Mouse (Mus musculus) forebrain, embryonic 12.5 days (tissue): ENCODE measurements around the gene Spcs2. TPM values are rescaled to one million over a fixed set of nuclear protein-coding genes. Genes with fewer than 3 reads are reported as not detected.
A peak's percentile ranks its signal among the peaks of the same experiment; 100 is the strongest.

ENCODE experiments used
- ATAC-seq: fragments of 200-750 bp; cut with Nextera tagmentation; 2 replicates; pipeline ENCODE4 v1.8.0; 2017; ENCODE audit warnings: moderate TSS enrichment; ENCODE audit not compliant: low FRiP score
- H3K27ac ChIP-seq: fragments of 300-500 bp; sonication (generic); 2 replicates; pipeline ENCODE4 v1.5.1; 2016; ENCODE audit warnings: mild to moderate bottlenecking
- H3K27me3 ChIP-seq: fragments of 300-500 bp; sonication (generic); 2 replicates; pipeline ENCODE4 v1.6.1; 2016; ENCODE audit warnings: mild to moderate bottlenecking
- H3K36me3 ChIP-seq: fragments of 300-500 bp; sonication (generic); replicated peaks from 2 replicates; pipeline ENCODE4 v1.6.1; 2016; ENCODE audit warnings: mild to moderate bottlenecking
- H3K4me1 ChIP-seq: fragments of 300-500 bp; sonication (generic); 2 replicates; pipeline ENCODE4 v1.6.1; 2016
- H3K4me2 ChIP-seq: fragments of 300-500 bp; sonication (generic); 2 replicates; pipeline ENCODE4 v1.6.1; 2016; ENCODE audit warnings: mild to moderate bottlenecking, moderate library complexity
- H3K4me3 ChIP-seq: fragments of 300-500 bp; sonication (generic); replicated peaks from 2 replicates; pipeline ENCODE4 v1.5.1; 2016; ENCODE audit warnings: mild to moderate bottlenecking
- H3K9ac ChIP-seq: fragments of 300-500 bp; sonication (generic); 2 replicates; pipeline ENCODE4 v1.6.1; 2016; ENCODE audit warnings: mild to moderate bottlenecking
- H3K9me3 ChIP-seq: fragments of 300-500 bp; sonication (generic); 2 replicates; pipeline ENCODE4 v1.6.1; 2016
- WGBS: fragments of 180-500 bp; shearing (Covaris S2); methylation state at CpG from one replicate; pipeline ENCODE4 v1.1.7; 2016; 5-methylcytosine and 5-hydroxymethylcytosine counted together
- polyA plus RNA-seq: library from polyadenylated mRNA; unstranded; fragments of >200 nt; fragmentation: Nextera tagmentation; extraction: Ambion mirVana; gene quantifications from 2 replicates; pipeline ENCODE4 v1.2.1, GENCODE M21; 2016

Gene Spcs2
- 340 and 347 TPM in 2 replicates for polyA plus RNA-seq

DNA sequence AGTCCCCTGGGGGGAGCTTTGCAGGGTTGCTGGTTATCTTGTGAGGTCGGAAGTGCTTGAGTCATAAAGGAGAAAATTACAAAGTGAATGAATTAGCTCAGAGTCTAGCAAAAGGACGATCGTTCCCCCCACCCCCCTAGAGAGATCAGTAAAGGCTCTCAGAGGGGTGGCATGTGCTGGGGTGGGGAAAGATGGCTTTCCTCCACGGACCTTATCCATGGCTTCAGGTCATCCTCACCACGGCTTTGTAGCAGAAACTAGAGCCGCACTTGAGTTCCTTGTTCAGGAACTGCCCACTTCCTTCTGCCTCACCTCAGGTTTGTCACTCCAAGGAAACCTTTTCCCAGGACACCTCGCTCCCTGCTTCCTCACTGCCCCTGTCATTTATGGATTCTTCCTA is at the start of gene Spcs2:
Gene Spcs2, minus strand, starts transcription at position 101 of the 400 bp plus-strand sequence.
- H3K27ac ChIP-seq = 0 out of 2 replicates have a peak within 1 kb of the TSS, but pooled peaks have one; percentile 3
- WGBS = 67% methylated on average over 7 of the region's 7 CpGs
- no peaks in the 10 kb centered on the region for H3K36me3 ChIP-seq
- no peak within 1 kb of the TSS for H3K9ac ChIP-seq
- no peak within 1 kb of the TSS for H3K4me3 ChIP-seq
- no peak for ATAC-seq
- H3K9me3 ChIP-seq = no peaks in the 10 kb centered on the region
- H3K4me1 ChIP-seq = peaks cover 22% of the 10 kb centered on the region
- H3K4me2 ChIP-seq = no peak within 1 kb of the TSS
- no peaks in the 10 kb centered on the region for H3K27me3 ChIP-seq

DNA sequence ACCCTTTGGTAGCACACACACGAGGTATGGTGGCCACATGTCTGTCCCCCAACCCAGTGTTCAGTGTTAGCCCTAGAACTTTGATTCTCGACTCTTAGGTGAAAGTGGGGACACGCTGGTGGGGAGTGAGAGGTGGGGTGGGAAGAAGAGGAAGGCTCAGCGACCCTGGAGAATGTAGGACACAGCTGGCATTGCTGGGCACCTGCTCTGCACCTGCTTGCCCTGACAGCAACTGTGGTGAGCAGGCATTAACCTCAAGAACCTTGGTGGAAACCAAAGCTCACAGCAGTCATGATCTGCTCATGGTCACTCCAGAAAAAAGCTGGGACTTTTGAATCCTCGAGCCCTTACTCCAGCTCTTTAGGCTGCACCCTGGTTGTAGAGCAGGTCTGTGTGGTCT is 47.8 kb upstream of the Spcs2 start:
- no peak for ATAC-seq
- Histone ChIP-seq H3K4me3 (no peak overlapping the region), H3K4me1 (no peaks in the 10 kb centered on the region), H3K27ac (no peak overlapping the region), H3K36me3 (no peaks in the 10 kb centered on the region), H3K9me3 (no peaks in the 10 kb centered on the region), H3K4me2 (no peak overlapping the region), H3K9ac (no peak overlapping the region), H3K27me3 (peaks cover 4% of the 10 kb centered on the region; the same call in 1 of the 2 replicates)
- 84% methylated on average over 5 of the region's 5 CpGs for WGBS

DNA sequence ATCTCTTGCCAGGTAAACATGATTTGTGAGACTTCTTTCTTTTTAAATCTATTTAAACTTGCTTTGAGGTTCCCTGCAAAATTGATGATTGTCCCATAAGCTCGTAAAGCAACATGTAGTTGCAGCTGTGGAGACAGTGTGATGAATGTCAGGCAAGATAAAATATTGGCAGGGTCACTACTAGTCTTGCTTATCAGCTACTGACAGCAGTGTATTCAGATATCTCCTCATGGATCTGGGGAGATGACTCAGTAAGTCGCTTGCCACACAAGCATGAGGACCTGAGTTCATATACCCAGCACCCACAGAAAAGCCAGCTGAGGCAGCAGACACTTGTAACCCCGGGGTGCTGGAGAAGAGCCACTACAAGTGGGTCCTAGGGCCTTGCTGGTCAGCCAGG is 44.2 kb upstream of the Spcs2 start:
- no peaks in the 10 kb centered on the region for H3K27me3 ChIP-seq
- H3K9ac ChIP-seq = no peak overlapping the region
- H3K4me1 ChIP-seq = peaks cover 5% of the 10 kb centered on the region; the same call in 1 of the 2 replicates
- no peak overlapping the region for H3K27ac ChIP-seq
- no peaks in the 10 kb centered on the region for H3K36me3 ChIP-seq
- H3K4me3 ChIP-seq = no peak overlapping the region
- ATAC-seq = no peak
- 83% methylated on average over 3 of the region's 3 CpGs for WGBS
- H3K4me2 ChIP-seq = no peak overlapping the region
- no peaks in the 10 kb centered on the region for H3K9me3 ChIP-seq

DNA sequence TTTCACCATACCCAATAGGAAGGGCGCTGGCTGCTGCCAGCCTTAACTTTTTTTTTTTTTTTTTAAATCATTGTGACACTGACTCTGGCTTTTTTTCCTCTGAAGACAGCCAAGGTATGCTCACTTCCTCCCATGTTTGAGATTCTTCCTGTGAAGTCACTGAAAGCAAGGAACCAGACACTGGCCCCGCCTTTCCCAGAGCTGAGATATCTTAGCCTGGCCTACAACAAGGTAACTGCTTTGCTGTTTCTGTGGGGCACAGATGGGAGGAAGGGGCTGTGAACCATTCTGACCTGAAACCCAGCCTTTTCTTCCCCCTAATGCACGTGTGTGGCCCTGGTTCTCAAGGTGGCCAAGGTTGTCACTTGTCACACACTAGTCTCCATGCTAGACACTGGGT is 43.1 kb upstream of the Spcs2 start:
- Histone ChIP-seq H3K27ac (no peak overlapping the region), H3K4me2 (no peak overlapping the region), H3K4me3 (no peak overlapping the region), H3K9me3 (no peaks in the 10 kb centered on the region), H3K4me1 (peaks cover 5% of the 10 kb centered on the region; the same call in 1 of the 2 replicates), H3K27me3 (no peaks in the 10 kb centered on the region), H3K9ac (no peak overlapping the region), H3K36me3 (no peaks in the 10 kb centered on the region)
- no peak for ATAC-seq
- 85% methylated on average over 3 of the region's 3 CpGs for WGBS

DNA sequence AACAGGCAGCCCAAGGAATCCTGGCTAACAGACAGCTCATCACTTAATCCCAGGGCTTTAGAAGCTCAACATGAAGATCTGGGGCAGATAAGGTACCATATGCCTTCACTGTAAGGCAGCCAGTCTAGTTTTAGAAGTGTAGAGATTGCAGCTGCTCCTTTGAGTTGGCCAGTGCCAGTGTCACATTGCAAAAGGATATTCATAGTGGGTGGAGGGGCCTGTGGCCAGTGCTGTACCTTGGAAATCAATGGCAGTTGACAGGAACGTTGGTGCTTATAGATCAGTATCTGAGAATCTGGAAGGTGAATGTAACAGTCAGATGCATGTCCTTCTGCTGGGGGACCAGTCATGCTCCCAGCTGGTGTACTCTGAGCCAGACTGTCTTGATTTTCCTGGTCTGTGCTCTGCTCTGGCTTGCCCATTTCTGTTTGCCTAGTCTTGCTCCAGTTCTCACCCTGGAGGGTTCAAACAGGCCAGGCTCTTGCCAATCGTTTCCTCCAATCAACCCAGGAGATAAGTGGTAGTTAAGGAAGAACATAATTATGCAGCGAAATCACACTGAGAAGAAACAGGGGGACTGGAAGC is 41.3 kb upstream of the Spcs2 start:
- peaks cover 5% of the 10 kb centered on the region; the same call in 1 of the 2 replicates for H3K4me1 ChIP-seq
- H3K4me2 ChIP-seq = no peak overlapping the region
- ATAC-seq = no peak
- H3K9ac ChIP-seq = no peak overlapping the region
- H3K36me3 ChIP-seq = no peaks in the 10 kb centered on the region
- H3K4me3 ChIP-seq = no peak overlapping the region
- H3K9me3 ChIP-seq = no peaks in the 10 kb centered on the region
- no peak overlapping the region for H3K27ac ChIP-seq
- no peaks in the 10 kb centered on the region for H3K27me3 ChIP-seq
- 71% methylated on average over 3 of the region's 3 CpGs for WGBS

DNA sequence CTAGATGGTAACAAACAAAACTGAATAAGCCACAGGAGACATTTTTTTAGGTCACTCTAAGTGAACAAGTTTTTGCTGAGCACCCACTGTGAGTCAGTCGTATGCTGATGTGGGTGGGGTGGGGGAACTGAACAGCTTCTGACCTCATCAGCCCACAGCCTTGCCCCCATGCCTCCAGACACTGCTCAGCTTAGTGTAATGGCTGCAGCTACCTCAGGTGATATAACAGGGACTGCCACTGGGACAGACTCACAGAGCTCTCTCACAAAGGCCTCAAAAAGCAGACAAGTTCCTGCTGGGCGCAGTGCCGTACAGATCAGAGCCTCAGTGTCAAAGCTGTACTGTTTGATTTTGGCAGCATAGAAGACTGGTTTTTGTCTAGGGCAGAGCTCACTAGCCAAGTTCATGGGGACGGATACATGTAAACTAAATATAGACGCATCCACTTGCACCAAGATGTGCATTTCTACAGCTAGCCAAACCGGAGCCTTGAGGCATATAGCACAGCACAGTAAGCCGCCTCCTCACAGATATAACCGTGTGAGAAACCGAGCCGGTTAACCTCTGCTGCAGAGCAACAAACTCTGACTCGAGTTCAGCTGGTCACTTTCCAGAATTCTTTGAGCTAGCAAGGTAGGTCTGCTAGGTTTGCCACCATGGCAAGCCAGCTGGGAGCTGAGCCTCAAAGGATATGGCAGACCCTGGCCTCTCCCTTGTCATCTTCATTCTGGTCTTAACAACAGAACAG is 39.8 kb upstream of the Spcs2 start:
- Histone ChIP-seq H3K9me3 (no peaks in the 10 kb centered on the region), H3K4me2 (no peak overlapping the region), H3K27ac (no peak overlapping the region), H3K4me1 (peaks cover 5% of the 10 kb centered on the region; the same call in 1 of the 2 replicates), H3K36me3 (no peaks in the 10 kb centered on the region), H3K4me3 (no peak overlapping the region), H3K9ac (no peak overlapping the region), H3K27me3 (no peaks in the 10 kb centered on the region)
- 81% methylated on average over 11 of the region's 11 CpGs for WGBS
- ATAC-seq = no peak

DNA sequence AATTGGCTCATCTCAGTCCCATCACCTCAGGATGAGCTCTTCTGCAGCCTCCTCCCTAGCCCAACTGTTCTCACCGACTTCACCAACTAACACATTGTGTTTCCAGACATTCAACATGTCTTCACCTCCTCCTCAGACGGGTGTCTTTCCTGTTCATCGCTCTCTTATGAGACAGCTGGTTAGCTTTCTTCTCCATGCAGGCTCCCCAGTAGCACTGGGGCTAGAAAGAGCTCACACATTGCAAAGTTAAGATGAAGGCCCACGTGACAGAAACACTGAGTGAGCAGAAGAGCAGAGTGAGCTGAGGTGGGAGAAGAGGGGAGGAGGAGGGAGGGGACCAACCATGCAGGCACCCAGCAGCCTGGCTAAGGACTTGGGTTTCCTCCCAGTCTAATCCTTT is 38.9 kb upstream of the Spcs2 start:
- H3K9ac ChIP-seq = no peak overlapping the region
- H3K27ac ChIP-seq = no peak overlapping the region
- peaks cover 5% of the 10 kb centered on the region; the same call in 1 of the 2 replicates for H3K4me1 ChIP-seq
- H3K36me3 ChIP-seq = no peaks in the 10 kb centered on the region
- no peak for ATAC-seq
- H3K9me3 ChIP-seq = no peaks in the 10 kb centered on the region
- H3K4me3 ChIP-seq = no peak overlapping the region
- whole genome bisulfite sequencing = 74% methylated on average over 4 of the region's 4 CpGs
- H3K27me3 ChIP-seq = no peaks in the 10 kb centered on the region
- no peak overlapping the region for H3K4me2 ChIP-seq

DNA sequence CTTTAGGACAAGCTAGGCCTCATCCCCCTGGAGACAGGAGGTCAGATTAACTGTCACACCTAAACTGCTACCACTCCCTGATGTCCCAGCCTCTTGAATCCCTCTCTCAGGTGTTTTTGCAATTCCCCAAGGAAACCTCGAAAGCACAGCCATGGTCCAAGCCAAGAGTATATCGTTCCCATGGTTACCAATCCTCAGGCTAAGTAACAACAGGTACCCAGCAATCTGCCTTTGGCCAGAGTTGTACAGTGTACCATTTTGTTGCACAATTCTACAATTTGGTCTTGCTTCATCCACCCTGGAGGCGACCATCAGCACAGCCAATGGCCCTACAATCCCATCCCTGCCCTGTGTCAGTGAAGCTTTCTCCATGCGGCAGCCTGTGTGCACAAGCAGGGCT is 33.6 kb upstream of the Spcs2 start:
- no peak overlapping the region for H3K4me2 ChIP-seq
- H3K9ac ChIP-seq = no peak overlapping the region
- no peaks in the 10 kb centered on the region for H3K36me3 ChIP-seq
- H3K27me3 ChIP-seq = no peaks in the 10 kb centered on the region
- no peaks in the 10 kb centered on the region for H3K9me3 ChIP-seq
- H3K4me3 ChIP-seq = no peak overlapping the region
- 76% methylated on average over 4 of the region's 4 CpGs for WGBS
- ATAC-seq = no peak
- H3K4me1 ChIP-seq = peaks cover 9% of the 10 kb centered on the region; the same call in 1 of the 2 replicates
- H3K27ac ChIP-seq = no peak overlapping the region

DNA sequence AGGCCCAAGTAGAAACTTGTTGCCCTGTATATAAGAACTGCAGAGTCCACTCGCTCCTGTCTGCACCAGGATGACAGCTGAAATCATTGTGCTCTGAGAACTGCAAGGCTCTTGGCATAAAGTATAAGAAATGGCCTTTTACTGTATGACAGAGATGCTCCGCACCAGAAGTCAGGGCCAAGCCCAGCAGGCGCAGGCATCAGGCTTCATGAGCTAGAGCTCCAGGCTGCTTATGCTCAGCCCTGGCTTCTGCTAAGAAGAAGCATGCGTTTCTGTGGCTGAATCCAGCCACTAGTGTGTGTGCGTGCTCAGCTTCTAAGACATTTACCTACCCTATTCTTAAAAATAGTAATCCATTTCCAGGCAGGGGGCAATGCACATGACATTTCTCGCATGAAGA is 31.2 kb upstream of the Spcs2 start:
- no peaks in the 10 kb centered on the region for H3K36me3 ChIP-seq
- H3K27ac ChIP-seq = no peak overlapping the region
- H3K4me3 ChIP-seq = no peak overlapping the region
- no peak for ATAC-seq
- H3K4me1 ChIP-seq = peaks cover 12% of the 10 kb centered on the region; the same call in 1 of the 2 replicates
- no peaks in the 10 kb centered on the region for H3K27me3 ChIP-seq
- H3K9me3 ChIP-seq = no peaks in the 10 kb centered on the region
- no peak overlapping the region for H3K9ac ChIP-seq
- WGBS = 87% methylated on average over 6 of the region's 6 CpGs
- no peak overlapping the region for H3K4me2 ChIP-seq

DNA sequence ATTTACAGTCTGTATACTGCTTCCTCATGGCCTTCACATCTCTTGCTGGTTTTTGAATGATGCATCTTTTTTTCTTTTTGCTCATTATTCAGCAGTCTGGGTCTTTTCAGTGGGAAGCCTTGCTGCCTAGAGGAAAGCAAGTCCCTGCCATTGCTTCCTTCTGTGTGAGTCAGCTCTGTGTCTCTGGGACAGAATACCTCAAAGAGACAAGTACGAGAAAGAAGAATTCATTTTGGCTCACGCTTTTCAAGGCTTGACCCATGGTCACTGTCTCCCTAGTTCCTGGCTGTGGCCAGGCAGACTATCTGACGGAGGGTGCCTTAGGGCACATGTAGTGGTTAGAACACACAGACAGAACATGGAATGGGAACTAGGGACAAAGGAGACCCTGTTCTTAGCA is 30.7 kb upstream of the Spcs2 start:
- Histone ChIP-seq H3K4me1 (peaks cover 15% of the 10 kb centered on the region; the same call in 1 of the 2 replicates), H3K4me2 (no peak overlapping the region), H3K36me3 (no peaks in the 10 kb centered on the region), H3K9ac (no peak overlapping the region), H3K27me3 (no peaks in the 10 kb centered on the region), H3K9me3 (no peaks in the 10 kb centered on the region), H3K4me3 (no peak overlapping the region), H3K27ac (no peak overlapping the region)
- 81% methylated on average over 3 of the region's 3 CpGs for WGBS
- ATAC-seq = no peak

DNA sequence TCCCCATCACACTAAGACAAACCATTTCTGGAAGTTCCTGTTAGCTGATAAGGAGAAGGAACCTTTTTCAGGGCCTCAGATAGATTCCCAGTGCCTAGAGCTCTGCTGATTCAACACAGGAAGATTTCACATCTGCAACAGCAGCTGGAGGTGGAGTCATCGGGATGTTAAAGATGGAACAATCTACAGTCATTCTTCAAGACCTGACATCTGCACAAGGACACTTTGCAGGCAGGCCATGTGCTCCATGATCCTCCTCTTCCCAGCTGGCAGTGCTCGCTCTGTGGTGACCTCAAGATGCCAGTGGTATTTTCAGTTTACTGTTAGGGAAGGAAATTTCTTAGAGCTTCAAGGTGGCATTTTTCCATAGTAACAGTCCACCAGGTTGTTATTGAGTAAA is 29.1 kb upstream of the Spcs2 start:
- WGBS = 97% methylated on average over 2 of the region's 2 CpGs
- Histone ChIP-seq H3K27ac (no peak overlapping the region), H3K36me3 (no peaks in the 10 kb centered on the region), H3K27me3 (no peaks in the 10 kb centered on the region), H3K4me2 (no peak overlapping the region), H3K4me3 (no peak overlapping the region), H3K9me3 (no peaks in the 10 kb centered on the region), H3K4me1 (peaks cover 15% of the 10 kb centered on the region; the same call in 1 of the 2 replicates), H3K9ac (no peak overlapping the region)
- ATAC-seq = no peak

DNA sequence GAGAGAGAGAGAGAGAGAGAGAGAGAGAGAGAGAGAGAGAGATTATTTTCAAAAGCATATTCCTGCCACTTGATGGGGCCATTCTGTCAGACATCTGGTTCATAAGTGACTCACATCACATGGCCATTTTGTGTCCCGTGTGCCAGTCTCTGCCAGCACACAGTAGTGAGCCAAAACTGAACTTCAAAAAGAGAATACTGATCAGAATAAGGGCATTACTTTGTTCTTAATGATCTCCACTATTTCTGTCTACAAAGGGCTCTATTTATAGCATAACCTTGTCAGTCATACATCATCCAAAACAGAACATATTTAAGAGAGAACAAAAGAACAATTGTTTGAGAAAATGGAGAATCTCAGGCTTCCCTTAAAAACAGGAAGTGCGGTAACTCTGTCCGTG is 28.2 kb upstream of the Spcs2 start:
- no peak overlapping the region for H3K4me3 ChIP-seq
- no peaks in the 10 kb centered on the region for H3K36me3 ChIP-seq
- no peak overlapping the region for H3K4me2 ChIP-seq
- H3K27ac ChIP-seq = no peak overlapping the region
- peaks cover 15% of the 10 kb centered on the region; the same call in 1 of the 2 replicates for H3K4me1 ChIP-seq
- H3K9ac ChIP-seq = no peak overlapping the region
- no peaks in the 10 kb centered on the region for H3K9me3 ChIP-seq
- H3K27me3 ChIP-seq = no peaks in the 10 kb centered on the region
- ATAC-seq = no peak
- WGBS = 74% methylated on average over 3 of the region's 3 CpGs
